ENCODE assay signal across 25 mouse cellular contexts in genomic region chr15:77212217-77212757, GRCm38 (mm10).
DNase-seq lines count a peak whose midpoint lies in the region; ATAC-seq and TF ChIP-seq lines count a peak whose summit lies in the region.
"Had no signal": no experiment of that assay in that cellular context is flagged by ENCODE, and none has a peak within 500 bp of the region (broad histone marks: within the 10 kb centered on the region; RNA-seq: fewer than 3 reads in every experiment).

No protein-coding gene starts in this region.

- H3K36me3 ChIP-seq in kidney, embryonic 14.5 days (ENCODE audit: control insufficient read depth, insufficient read depth, low read length) = no peaks in the 10 kb centered on the region
- H3K36me3 ChIP-seq in MEL (ENCODE audit: control insufficient read depth in 1 of 2, insufficient read depth in 2 of 2, low read length in 2 of 2) = peaks cover 0 to 15% of the 10 kb centered on the region in 2 experiments; a peak in 2 of 4 replicates
- H3K36me3 ChIP-seq in forebrain, embryonic 13.5 days (ENCODE audit: poor library complexity, severe bottlenecking) = no peaks in the 10 kb centered on the region
- H3K36me3 ChIP-seq: embryonic facial prominence, embryonic 13.5 days; limb, embryonic 12.5 days; liver, embryonic 12.5 days; midbrain, embryonic 15.5 days; neural tube, embryonic 13.5 days had no signal

- ATAC-seq in kidney, embryonic 14.5 days (ENCODE audit: low FRiP score, low TSS enrichment) = no peak
- 0 out of 2 replicates have a peak, but pooled peaks have one; percentile 42 for ATAC-seq in erythroid progenitor cell, adult 5-6 weeks (replicated peaks; ENCODE audit: low FRiP score, poor library complexity, severe bottlenecking)
- no peak for ATAC-seq in forebrain, embryonic 13.5 days
- ATAC-seq: CD4-positive, CD25-positive, alpha-beta regulatory T cell, adult 4 months; forebrain, embryonic 14.5 days; inflammation-experienced regulatory T-cells, adult 6 months; liver, embryonic 12.5 days; midbrain, embryonic 15.5 days; Patski had no signal

- WGBS in kidney, embryonic 14.5 days = 52% methylated on average over 4 of the region's 4 CpGs
- 81% methylated on average over 4 of the region's 4 CpGs for WGBS in forebrain, embryonic 13.5 days

- no peaks in the 10 kb centered on the region for H3K27me3 ChIP-seq in kidney, embryonic 14.5 days (ENCODE audit: control insufficient read depth, insufficient read depth, low read length)
- no peaks in the 10 kb centered on the region for H3K27me3 ChIP-seq in MEL (ENCODE audit: control insufficient read depth in 1 of 2, insufficient read depth in 2 of 2, low read length in 2 of 2)
- H3K27me3 ChIP-seq in forebrain, embryonic 13.5 days = no peaks in the 10 kb centered on the region
- H3K27me3 ChIP-seq: embryonic facial prominence, embryonic 13.5 days; limb, embryonic 12.5 days; liver, embryonic 12.5 days; midbrain, embryonic 15.5 days; neural tube, embryonic 13.5 days; Patski had no signal

- peak; percentile 20 to 36; a peak in 1 of 4 replicates for TF ChIP-seq EP300 in MEL (IDR thresholded peaks at IDR 0.05; ENCODE audit: low read depth in 1 of 2, low read length in 2 of 2)

- peak overlapping the region; percentile 26; the same call in 1 of the 2 replicates for H3K27ac ChIP-seq in kidney, embryonic 14.5 days (ENCODE audit: low read depth, low read length)
- H3K27ac ChIP-seq in MEL (ENCODE audit: control insufficient read depth, low read depth, low read length) = peak overlapping the region; percentile 4; the same call in 1 of the 2 replicates
- no peak overlapping the region for H3K27ac ChIP-seq in forebrain, embryonic 13.5 days
- H3K27ac ChIP-seq: hindbrain, embryonic 14.5 days; kidney, postnatal 0 days; liver, embryonic 12.5 days; midbrain, embryonic 15.5 days; neural tube, embryonic 13.5 days had no signal

- DNase-seq in heart, adult 11 months = peak; percentile 90
- DNase-seq in heart, postnatal 14 days = no peak
- no peak for DNase-seq in kidney, postnatal 36 days
- peak; percentile 71 for DNase-seq in MEL (ENCODE audit: low read depth, low spot score)
- DNase-seq in right cerebral cortex, postnatal 25 days = no peak
- DNase-seq: adrenal gland, adult 2 months; cerebellum, adult 11-12 months; cerebellum, postnatal 14 days; kidney, adult 18-20 months; lung, adult 18-20 months had no signal

- H3K4me2 ChIP-seq in kidney, embryonic 14.5 days (replicated peaks; ENCODE audit: low read depth, low read length) = no peak overlapping the region
- H3K4me2 ChIP-seq in forebrain, embryonic 13.5 days = no peak overlapping the region
- H3K4me2 ChIP-seq: embryonic facial prominence, embryonic 13.5 days; hindbrain, embryonic 14.5 days; limb, embryonic 12.5 days; liver, embryonic 12.5 days; midbrain, embryonic 15.5 days; neural tube, embryonic 13.5 days had no signal

- no peak overlapping the region for H3K9ac ChIP-seq in kidney, embryonic 14.5 days (ENCODE audit: low read depth, low read length)
- no peak overlapping the region for H3K9ac ChIP-seq in MEL (ENCODE audit: control insufficient read depth, low read depth, low read length, poor library complexity, severe bottlenecking)
- no peak overlapping the region for H3K9ac ChIP-seq in forebrain, embryonic 13.5 days
- H3K9ac ChIP-seq: embryonic facial prominence, embryonic 13.5 days; hindbrain, embryonic 14.5 days; limb, embryonic 12.5 days; liver, embryonic 12.5 days; midbrain, embryonic 15.5 days; neural tube, embryonic 13.5 days had no signal

- H3K4me1 ChIP-seq in kidney, embryonic 14.5 days (ENCODE audit: control insufficient read depth, insufficient read depth, low read length) = peaks cover 32% of the 10 kb centered on the region
- peaks cover 0 to 5% of the 10 kb centered on the region in 2 experiments for H3K4me1 ChIP-seq in MEL (ENCODE audit: control insufficient read depth in 1 of 2, insufficient read depth in 2 of 2, low read length in 2 of 2)
- peaks cover 35% of the 10 kb centered on the region for H3K4me1 ChIP-seq in forebrain, embryonic 13.5 days

- no peaks in the 10 kb centered on the region for H3K9me3 ChIP-seq in kidney, embryonic 14.5 days (ENCODE audit: control insufficient read depth, low read length)
- H3K9me3 ChIP-seq in MEL (replicated peaks; ENCODE audit: insufficient read depth, low read length) = no peaks in the 10 kb centered on the region
- H3K9me3 ChIP-seq in forebrain, embryonic 13.5 days (replicated peaks) = no peaks in the 10 kb centered on the region
- H3K9me3 ChIP-seq: embryonic facial prominence, embryonic 13.5 days; limb, embryonic 12.5 days; liver, embryonic 12.5 days; midbrain, embryonic 15.5 days; neural tube, embryonic 13.5 days had no signal

- H3K79me2 ChIP-seq in MEL (ENCODE audit: control insufficient read depth, insufficient read depth, low read length, poor library complexity) = no peaks in the 10 kb centered on the region

- no peak for TF ChIP-seq RAD21 in MEL (IDR thresholded peaks at IDR 0.05; ENCODE audit: low read depth, low read length)

- no peak for TF ChIP-seq POLR2A in MEL (IDR thresholded peaks at IDR 0.05; ENCODE audit: control insufficient read depth in 1 of 2, insufficient read depth in 1 of 2, low read depth in 1 of 2, low read length in 2 of 2, poor library complexity in 1 of 2)

- intact Hi-C loops in heart, postnatal 14 days (cut with DNase I) = no loop called here

- no peak for TF ChIP-seq CTCF in MEL (IDR thresholded peaks at IDR 0.05 in 2 of 3, conservative IDR thresholded peaks at IDR 0.05 in 1 of 3; ENCODE audit: control insufficient read depth in 1 of 3, insufficient read depth in 1 of 3, low read depth in 2 of 3, low read length in 3 of 3, poor library complexity in 1 of 3, severe bottlenecking in 1 of 3)

- H3K4me3 ChIP-seq in kidney, embryonic 14.5 days (ENCODE audit: low read length) = no peak overlapping the region
- H3K4me3 ChIP-seq in MEL (ENCODE audit: control insufficient read depth in 1 of 2, insufficient read depth in 1 of 2, low read depth in 2 of 2, low read length in 2 of 2) = no peak overlapping the region
- no peak overlapping the region for H3K4me3 ChIP-seq in forebrain, embryonic 13.5 days
- H3K4me3 ChIP-seq: embryonic facial prominence, embryonic 13.5 days; erythroblast, embryonic 14.5 days; limb, embryonic 12.5 days; liver, embryonic 12.5 days; midbrain, embryonic 15.5 days; neural tube, embryonic 13.5 days had no signal

TF ChIP-seq in MEL, 35 proteins besides CTCF, POLR2A, EP300 and RAD21:
- TF ChIP-seq KAT2A (conservative IDR thresholded peaks at IDR 0.05; ENCODE audit: low read depth, low read length) (no peak), MYB (IDR thresholded peaks at IDR 0.05; ENCODE audit: low read depth, low read length) (no peak), RCOR1 (IDR thresholded peaks at IDR 0.05; ENCODE audit: low read depth, low read length) (peak; percentile 51; the same call in 1 of the 2 replicates), SIN3A (IDR thresholded peaks at IDR 0.05; ENCODE audit: low read length) (0 out of 2 replicates have a peak, but pooled peaks have one; percentile 35), POLR2AphosphoS2 (IDR thresholded peaks at IDR 0.05; ENCODE audit: low read length) (no peak), ETS1 (IDR thresholded peaks at IDR 0.05; ENCODE audit: low read depth, low read length) (0 out of 2 replicates have a peak, but pooled peaks have one; percentile 19), TCF12 (IDR thresholded peaks at IDR 0.05; ENCODE audit: low read depth, low read length) (peak; percentile 25; the same call in 1 of the 2 replicates), ZC3H11A (IDR thresholded peaks at IDR 0.05; ENCODE audit: low read depth, low read length) (no peak), GATA1 (IDR thresholded peaks at IDR 0.05; ENCODE audit: low read depth, low read length) (peak; percentile 69; the same call in 1 of the 2 replicates), MYC (IDR thresholded peaks at IDR 0.05; ENCODE audit: low read depth, low read length) (0 out of 2 replicates have a peak, but pooled peaks have one; percentile 17), TAL1 (IDR thresholded peaks at IDR 0.05; ENCODE audit: low read length) (peak; percentile 32)

Comparison
In these comparisons a context has a peak if more than half of its experiments do, and no peak if none do; other contexts are left out.
1. DNase-seq: peak in heart, adult 11 months (single experiment) and MEL (single experiment); none in heart, postnatal 14 days (0 of 2), kidney, postnatal 36 days (0 of 2) and right cerebral cortex, postnatal 25 days (single experiment).